Mouse (Mus musculus) stomach, postnatal 0 days (tissue): ENCODE measurements at regions not wholly inside any gene's neighbourhood (a gene's known extent, or its start where the extent isn't known, plus 50 kb on each side); places are given as distances from the start of the nearest gene placed in this dataset.

Source experiments
- CTCF ChIP-seq: IDR thresholded peaks from 2 replicates; pipeline ENCODE4 v1.5.1; 2016; ENCODE audit warnings: antibody characterized with exemption, low read depth, mild to moderate bottlenecking, moderate library complexity
- EP300 ChIP-seq: optimal IDR thresholded peaks from 2 replicates; pipeline ENCODE3; 2016; ENCODE audit warnings: antibody characterized with exemption

GRCm38 (mm10) chr13:31181530-31181929 is 207.5 kb downstream of the Gm5447 start:
- no peak for TF ChIP-seq CTCF
- TF ChIP-seq EP300 = no peak
